Mouse (Mus musculus): ENCODE data around the gene Tmem200a. TPM values are rescaled to one million over a fixed set of nuclear protein-coding genes. Genes with fewer than 3 reads are reported as not detected.

Tmem200a gene
- polyA plus RNA-seq, 1 experiment from 2014 or later = 9.3 TPM

- Histone ChIP-seq H3K4me3 (ENCODE audit: low read depth, low read length) (peak within 1 kb of the TSS; percentile 63), H3K9me3 (ENCODE audit: low read depth, low read length) (no peaks in the 10 kb centered on the region), H3K9ac (peak within 1 kb of the TSS; percentile 59), H3K27me3 (ENCODE audit: insufficient read depth, low read length) (peaks cover 19% of the 10 kb centered on the region), H3K4me2 (peak within 1 kb of the TSS; percentile 91), H3K4me1 (ENCODE audit: insufficient read depth) (no peaks in the 10 kb centered on the region), H3K27ac (ENCODE audit: low read depth) (no peak within 1 kb of the TSS), H3K36me3 (ENCODE audit: insufficient read depth) (no peaks in the 10 kb centered on the region)
- TF ChIP-seq CTCF (IDR thresholded peaks at IDR 0.05; ENCODE audit: low read depth) = no peak
- peak; percentile 73 for ATAC-seq (ENCODE audit: insufficient read depth)
- 3% methylated on average over 52 of the region's 52 CpGs for WGBS
- peak; percentile 40 for DNase-seq
These were observed 976 bp downstream of the Tmem200a start, which contains the start of gene Gm9767 for GRCm38 (mm10) chr10:26077671-26078481. Gene Gm9767, plus strand, starts transcription at chr10:26078255.

GRCm38 (mm10) chr10:26076949-26077348 lies 1.9 kb downstream of the Tmem200a start:
- Histone ChIP-seq H3K4me3 (ENCODE audit: low read depth, low read length) (no peak overlapping the region; the same call in 1 of the 2 replicates), H3K27me3 (ENCODE audit: insufficient read depth, low read length) (peaks cover 19% of the 10 kb centered on the region), H3K9me3 (ENCODE audit: low read depth, low read length) (no peaks in the 10 kb centered on the region), H3K4me2 (peak overlapping the region; percentile 91), H3K27ac (ENCODE audit: low read depth) (no peak overlapping the region), H3K36me3 (ENCODE audit: insufficient read depth) (no peaks in the 10 kb centered on the region), H3K9ac (no peak overlapping the region), H3K4me1 (ENCODE audit: insufficient read depth) (no peaks in the 10 kb centered on the region)
- no peak for DNase-seq
- no peak for TF ChIP-seq CTCF (IDR thresholded peaks at IDR 0.05; ENCODE audit: low read depth)
- ATAC-seq (ENCODE audit: insufficient read depth) = no peak
- 76% methylated on average over 9 of the region's 9 CpGs for WGBS

- no peak overlapping the region for H3K9ac ChIP-seq
- H3K4me3 ChIP-seq (ENCODE audit: low read depth, low read length) = no peak overlapping the region
- no peak overlapping the region for H3K27ac ChIP-seq (ENCODE audit: low read depth)
- WGBS = 77% methylated on average over 5 of the region's 5 CpGs
- no peak for TF ChIP-seq CTCF (IDR thresholded peaks at IDR 0.05; ENCODE audit: low read depth)
- H3K4me1 ChIP-seq (ENCODE audit: insufficient read depth) = no peaks in the 10 kb centered on the region
- H3K36me3 ChIP-seq (ENCODE audit: insufficient read depth) = no peaks in the 10 kb centered on the region
- no peak overlapping the region for H3K4me2 ChIP-seq
- H3K9me3 ChIP-seq (ENCODE audit: low read depth, low read length) = no peaks in the 10 kb centered on the region
- DNase-seq (no peak), ATAC-seq (ENCODE audit: insufficient read depth) (no peak)
- 0 out of 2 replicates have a peak, but pooled peaks cover 3% of the 10 kb centered on the region for H3K27me3 ChIP-seq (ENCODE audit: insufficient read depth, low read length)
These were observed 6.9 kb downstream of the Tmem200a start for GRCm38 (mm10) chr10:26071986-26072385.

GRCm38 (mm10) chr10:26063071-26063470 lies 15.8 kb downstream of the Tmem200a start:
- Histone ChIP-seq H3K9me3 (ENCODE audit: low read depth, low read length) (no peaks in the 10 kb centered on the region), H3K4me2 (no peak overlapping the region), H3K27ac (ENCODE audit: low read depth) (no peak overlapping the region), H3K36me3 (ENCODE audit: insufficient read depth) (no peaks in the 10 kb centered on the region), H3K4me1 (ENCODE audit: insufficient read depth) (no peaks in the 10 kb centered on the region), H3K9ac (no peak overlapping the region), H3K27me3 (ENCODE audit: insufficient read depth, low read length) (no peaks in the 10 kb centered on the region), H3K4me3 (ENCODE audit: low read depth, low read length) (no peak overlapping the region)
- no peak for TF ChIP-seq CTCF (IDR thresholded peaks at IDR 0.05; ENCODE audit: low read depth)
- DNase-seq (no peak), ATAC-seq (ENCODE audit: insufficient read depth) (no peak)
- 88% methylated on average over 4 of the region's 4 CpGs for WGBS

GRCm38 (mm10) chr10:26059662-26060307 lies 19.1 kb downstream of the Tmem200a start:
- no peaks in the 10 kb centered on the region for H3K9me3 ChIP-seq (ENCODE audit: low read depth, low read length)
- ATAC-seq (ENCODE audit: insufficient read depth) = no peak

GRCm38 (mm10) chr10:26051177-26051576 lies 27.7 kb downstream of the Tmem200a start:
- no peaks in the 10 kb centered on the region for H3K27me3 ChIP-seq (ENCODE audit: insufficient read depth, low read length)
- H3K4me3 ChIP-seq (ENCODE audit: low read depth, low read length) = no peak overlapping the region
- H3K4me2 ChIP-seq = no peak overlapping the region
- no peak overlapping the region for H3K9ac ChIP-seq
- TF ChIP-seq CTCF (IDR thresholded peaks at IDR 0.05; ENCODE audit: low read depth) = no peak
- H3K9me3 ChIP-seq (ENCODE audit: low read depth, low read length) = no peaks in the 10 kb centered on the region
- no peak for DNase-seq
- no peak for ATAC-seq (ENCODE audit: insufficient read depth)
- no peaks in the 10 kb centered on the region for H3K36me3 ChIP-seq (ENCODE audit: insufficient read depth)
- H3K4me1 ChIP-seq (ENCODE audit: insufficient read depth) = no peaks in the 10 kb centered on the region
- H3K27ac ChIP-seq (ENCODE audit: low read depth) = no peak overlapping the region
- 90% methylated on average over 2 of the region's 2 CpGs for WGBS

More at GRCm38 (mm10) chr10:26059662-26060307, 19.1 kb downstream of the Tmem200a start:
- Histone ChIP-seq H3K36me3 (ENCODE audit: insufficient read depth) (no peaks in the 10 kb centered on the region), H3K4me3 (ENCODE audit: low read depth, low read length) (no peak overlapping the region), H3K9ac (no peak overlapping the region), H3K27ac (ENCODE audit: low read depth) (no peak overlapping the region), H3K4me2 (no peak overlapping the region), H3K4me1 (ENCODE audit: insufficient read depth) (no peaks in the 10 kb centered on the region), H3K27me3 (ENCODE audit: insufficient read depth, low read length) (no peaks in the 10 kb centered on the region)
- DNase-seq = no peak
- WGBS = 86% methylated on average over 3 of the region's 3 CpGs
- TF ChIP-seq CTCF (IDR thresholded peaks at IDR 0.05; ENCODE audit: low read depth) = no peak

GRCm38 (mm10) chr10:26034931-26035330 lies 43.9 kb downstream of the Tmem200a start:
- Histone ChIP-seq H3K9me3 (ENCODE audit: low read depth, low read length) (no peaks in the 10 kb centered on the region), H3K36me3 (ENCODE audit: insufficient read depth) (no peaks in the 10 kb centered on the region), H3K9ac (no peak overlapping the region), H3K27ac (ENCODE audit: low read depth) (no peak overlapping the region), H3K4me1 (ENCODE audit: insufficient read depth) (no peaks in the 10 kb centered on the region), H3K4me3 (ENCODE audit: low read depth, low read length) (no peak overlapping the region), H3K4me2 (no peak overlapping the region), H3K27me3 (ENCODE audit: insufficient read depth, low read length) (no peaks in the 10 kb centered on the region)
- WGBS = 69% methylated on average over 5 of the region's 5 CpGs
- DNase-seq (peak; percentile 5), ATAC-seq (ENCODE audit: insufficient read depth) (no peak)
- no peak for TF ChIP-seq CTCF (IDR thresholded peaks at IDR 0.05; ENCODE audit: low read depth)

All from lung, embryonic 14.5 days (tissue).